Mouse (Mus musculus): ENCODE measurements around the gene Haghl. TPM values are rescaled to one million over a fixed set of nuclear protein-coding genes. Genes with fewer than 3 reads are reported as not detected.
A peak's percentile ranks its signal among the peaks of the same experiment; 100 is the strongest.

The Haghl gene
- polyA plus RNA-seq, 1 experiment, result 230 TPM

GRCm38 (mm10) chr17:25791320-25791842, 5.9 kb upstream of the Haghl start:
- peak overlapping the region; percentile 75 for H3K4me3 ChIP-seq (ENCODE audit: insufficient read depth, low read length)
- H3K27ac ChIP-seq (ENCODE audit: insufficient read depth, low read length), result no peak overlapping the region
- TF ChIP-seq CTCF (IDR thresholded peaks at IDR 0.05; ENCODE audit: extremely low read depth, insufficient read depth, low read length) (no peak), POLR2A (IDR thresholded peaks at IDR 0.05; ENCODE audit: extremely low read depth, insufficient read depth, low read length) (no peak)
- H3K4me1 ChIP-seq (ENCODE audit: control insufficient read depth, insufficient read depth, low read length), result peaks cover 5% of the 10 kb centered on the region

DNA sequence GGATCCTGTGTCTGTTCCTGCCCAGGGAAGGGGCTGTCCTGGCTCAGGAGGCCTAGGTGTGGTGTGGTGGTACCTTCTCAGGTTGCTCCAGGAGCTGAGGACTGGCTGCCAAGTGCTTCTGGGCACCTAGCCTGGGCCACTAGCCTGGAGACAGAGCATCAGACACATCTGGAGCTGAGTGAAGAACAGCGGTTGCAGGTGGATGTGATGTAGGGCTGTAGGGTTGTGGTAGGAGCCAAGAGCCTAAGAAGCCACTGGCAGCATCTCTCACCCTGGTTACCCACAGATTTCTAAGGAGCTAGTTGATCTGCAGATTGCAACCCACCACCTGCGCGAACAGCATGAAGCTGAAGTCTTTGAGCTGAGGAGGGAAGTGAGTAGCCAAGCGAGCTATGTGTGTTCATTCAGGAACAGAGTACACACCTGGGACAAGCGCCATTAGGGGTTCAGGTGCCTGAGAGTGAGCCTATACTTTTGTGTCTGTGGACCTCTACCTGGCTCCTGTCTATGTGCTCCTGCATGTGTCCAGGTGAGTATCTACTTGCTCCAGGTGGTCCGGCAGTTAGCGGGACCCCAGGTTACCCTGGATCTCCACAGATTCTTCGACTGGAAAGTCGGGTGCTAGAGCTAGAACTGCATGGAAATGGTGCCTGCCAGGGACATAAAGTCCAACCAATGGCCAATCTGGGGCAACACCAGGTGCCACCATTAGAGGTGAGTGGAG, 1.5 kb upstream of the Haghl start:
- H3K4me1 ChIP-seq (ENCODE audit: control insufficient read depth, insufficient read depth, low read length), result peaks cover 10% of the 10 kb centered on the region
- no peak overlapping the region for H3K27ac ChIP-seq (ENCODE audit: insufficient read depth, low read length)
- no peak overlapping the region for H3K4me3 ChIP-seq (ENCODE audit: insufficient read depth, low read length)
- TF ChIP-seq POLR2A (IDR thresholded peaks at IDR 0.05; ENCODE audit: extremely low read depth, insufficient read depth, low read length) (0 out of 2 replicates have a peak, but pooled peaks have one; percentile 5), CTCF (IDR thresholded peaks at IDR 0.05; ENCODE audit: extremely low read depth, insufficient read depth, low read length) (no peak)

GRCm38 (mm10) chr17:25786280-25786679, 807 bp upstream of the Haghl start, which contains the start of gene Ccdc78:
Gene Ccdc78 (plus strand): TSS chr17:25786580.
- Histone ChIP-seq H3K4me1 (ENCODE audit: control insufficient read depth, insufficient read depth, low read length) (peaks cover 8% of the 10 kb centered on the region), H3K27ac (ENCODE audit: insufficient read depth, low read length) (0 out of 2 replicates have a peak within 1 kb of the TSS, but pooled peaks have one; percentile 55), H3K4me3 (ENCODE audit: insufficient read depth, low read length) (peak within 1 kb of the TSS; percentile 74)
- no peak for TF ChIP-seq CTCF (IDR thresholded peaks at IDR 0.05; ENCODE audit: extremely low read depth, insufficient read depth, low read length)
- TF ChIP-seq POLR2A (IDR thresholded peaks at IDR 0.05; ENCODE audit: extremely low read depth, insufficient read depth, low read length), result no peak

GRCm38 (mm10) chr17:25783861-25784574, 1.5 kb downstream of the Haghl start:
- no peak for TF ChIP-seq POLR2A (IDR thresholded peaks at IDR 0.05; ENCODE audit: extremely low read depth, insufficient read depth, low read length)
- TF ChIP-seq CTCF (IDR thresholded peaks at IDR 0.05; ENCODE audit: extremely low read depth, insufficient read depth, low read length), result no peak
- Histone ChIP-seq H3K4me1 (ENCODE audit: control insufficient read depth, insufficient read depth, low read length) (peaks cover 7% of the 10 kb centered on the region), H3K27ac (ENCODE audit: insufficient read depth, low read length) (no peak overlapping the region), H3K4me3 (ENCODE audit: insufficient read depth, low read length) (peak overlapping the region; percentile 74)

DNA sequence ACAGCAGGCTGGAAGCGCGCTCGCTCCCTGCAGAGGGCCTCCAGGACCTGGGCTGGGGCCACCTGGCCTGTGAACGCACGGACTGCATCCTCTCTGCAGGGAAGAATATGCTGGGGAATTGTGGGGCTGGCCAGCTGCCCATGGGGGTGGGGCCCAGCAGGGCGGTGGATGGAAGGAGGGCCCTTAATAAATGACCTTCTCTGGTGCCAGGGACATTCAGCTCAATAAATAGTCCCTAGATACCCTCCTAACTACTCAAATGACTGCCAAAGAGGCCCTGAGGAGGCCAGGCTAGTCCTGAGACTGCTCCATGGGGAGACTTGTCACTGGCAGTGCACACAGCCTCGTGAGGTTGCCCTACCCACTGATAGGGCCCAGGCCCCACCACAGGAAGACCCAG, 2.4 kb downstream of the Haghl start:
- Histone ChIP-seq H3K27ac (ENCODE audit: insufficient read depth, low read length) (no peak overlapping the region), H3K4me3 (ENCODE audit: insufficient read depth, low read length) (peak overlapping the region; percentile 74; the same call in 1 of the 2 replicates), H3K4me1 (ENCODE audit: control insufficient read depth, insufficient read depth, low read length) (peaks cover 7% of the 10 kb centered on the region)
- TF ChIP-seq POLR2A (IDR thresholded peaks at IDR 0.05; ENCODE audit: extremely low read depth, insufficient read depth, low read length) (0 out of 2 replicates have a peak, but pooled peaks have one; percentile 11), CTCF (IDR thresholded peaks at IDR 0.05; ENCODE audit: extremely low read depth, insufficient read depth, low read length) (no peak)

GRCm38 (mm10) chr17:25781339-25781738, 4.1 kb downstream of the Haghl start:
- Histone ChIP-seq H3K27ac (ENCODE audit: insufficient read depth, low read length) (no peak overlapping the region), H3K4me3 (ENCODE audit: insufficient read depth, low read length) (no peak overlapping the region), H3K4me1 (ENCODE audit: control insufficient read depth, insufficient read depth, low read length) (peaks cover 7% of the 10 kb centered on the region)
- TF ChIP-seq CTCF (IDR thresholded peaks at IDR 0.05; ENCODE audit: extremely low read depth, insufficient read depth, low read length) (no peak), POLR2A (IDR thresholded peaks at IDR 0.05; ENCODE audit: extremely low read depth, insufficient read depth, low read length) (no peak)

DNA sequence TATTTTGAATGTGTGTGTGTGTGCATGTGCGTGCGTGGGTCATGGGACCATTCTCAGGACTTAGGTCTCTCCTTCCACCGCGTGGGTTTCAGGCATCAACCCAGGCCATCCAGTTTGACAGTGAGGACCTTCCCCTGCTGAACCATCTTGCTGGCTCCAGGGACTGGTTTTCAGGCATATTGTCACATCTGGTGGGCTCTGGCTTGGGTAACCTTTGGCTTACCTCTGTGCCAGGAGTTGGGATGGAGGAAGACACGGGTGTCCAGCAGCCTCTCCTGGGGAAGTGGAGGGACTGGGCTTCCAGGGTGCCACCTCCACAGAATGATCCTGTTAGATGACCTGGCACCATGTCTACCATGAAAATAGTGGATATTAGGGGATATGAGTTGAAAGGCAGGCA, 7.5 kb downstream of the Haghl start:
- TF ChIP-seq POLR2A (IDR thresholded peaks at IDR 0.05; ENCODE audit: extremely low read depth, insufficient read depth, low read length) (no peak), CTCF (IDR thresholded peaks at IDR 0.05; ENCODE audit: extremely low read depth, insufficient read depth, low read length) (no peak)
- H3K4me1 ChIP-seq (ENCODE audit: control insufficient read depth, insufficient read depth, low read length), result peaks cover 4% of the 10 kb centered on the region; the same call in 1 of the 2 replicates
- no peak overlapping the region for H3K27ac ChIP-seq (ENCODE audit: insufficient read depth, low read length)
- H3K4me3 ChIP-seq (ENCODE audit: insufficient read depth, low read length), result no peak overlapping the region

DNA sequence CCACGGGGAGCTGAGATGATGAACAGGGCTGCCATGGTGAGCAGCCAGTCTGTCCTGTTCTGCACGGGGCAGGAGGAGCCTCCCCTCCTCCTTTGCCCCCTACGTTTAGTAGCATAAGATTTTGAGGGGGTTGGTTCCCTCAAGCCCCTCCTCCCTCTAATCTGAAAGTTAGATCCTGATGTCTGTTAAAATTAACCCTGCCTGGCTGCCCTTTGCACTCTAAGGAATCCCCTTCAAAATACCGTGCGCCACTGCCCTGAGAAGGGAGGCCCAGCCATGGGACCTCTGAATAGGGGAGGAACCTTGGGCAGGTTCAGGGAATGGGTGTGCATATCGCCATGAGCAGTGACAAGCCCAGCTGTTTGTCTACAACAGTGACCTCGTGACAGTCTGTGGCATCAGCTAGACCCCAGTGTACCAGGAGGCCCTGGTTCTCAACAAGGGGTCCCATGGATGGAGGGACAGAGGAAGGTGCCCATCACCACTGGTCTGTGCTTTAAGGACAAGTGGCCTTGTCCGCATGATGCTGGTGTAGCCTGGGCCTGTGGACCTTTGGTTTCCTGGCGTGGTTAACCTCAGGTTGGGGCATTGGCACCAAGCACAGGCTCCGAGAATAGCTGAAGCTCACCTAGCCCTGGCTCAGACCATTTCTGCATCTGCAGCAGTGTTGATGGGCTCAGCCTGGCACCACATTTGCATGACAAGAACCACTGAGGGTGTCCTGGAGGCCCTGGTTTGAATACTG, 10.0 kb downstream of the Haghl start:
- Histone ChIP-seq H3K4me1 (ENCODE audit: control insufficient read depth, insufficient read depth, low read length) (peaks cover 4% of the 10 kb centered on the region; the same call in 1 of the 2 replicates), H3K27ac (ENCODE audit: insufficient read depth, low read length) (no peak overlapping the region), H3K4me3 (ENCODE audit: insufficient read depth, low read length) (no peak overlapping the region)
- TF ChIP-seq CTCF (IDR thresholded peaks at IDR 0.05; ENCODE audit: extremely low read depth, insufficient read depth, low read length), result no peak
- no peak for TF ChIP-seq POLR2A (IDR thresholded peaks at IDR 0.05; ENCODE audit: extremely low read depth, insufficient read depth, low read length)
